Mouse (Mus musculus) megakaryocyte, embryonic 14.5 days (primary cell): Measurements from ENCODE around the gene Nrxn2.

Source experiments
- FLI1 ChIP-seq: IDR thresholded peaks from 2 replicates; pipeline ENCODE4 v1.6.1; 2012; ENCODE audit warnings: low read length, inconsistent platforms, mixed read lengths
- GATA1 ChIP-seq: IDR thresholded peaks from 3 replicates; pipeline ENCODE4 v1.6.1; 2012; ENCODE audit warnings: mixed read lengths, low read length, inconsistent platforms, borderline replicate concordance

DNA sequence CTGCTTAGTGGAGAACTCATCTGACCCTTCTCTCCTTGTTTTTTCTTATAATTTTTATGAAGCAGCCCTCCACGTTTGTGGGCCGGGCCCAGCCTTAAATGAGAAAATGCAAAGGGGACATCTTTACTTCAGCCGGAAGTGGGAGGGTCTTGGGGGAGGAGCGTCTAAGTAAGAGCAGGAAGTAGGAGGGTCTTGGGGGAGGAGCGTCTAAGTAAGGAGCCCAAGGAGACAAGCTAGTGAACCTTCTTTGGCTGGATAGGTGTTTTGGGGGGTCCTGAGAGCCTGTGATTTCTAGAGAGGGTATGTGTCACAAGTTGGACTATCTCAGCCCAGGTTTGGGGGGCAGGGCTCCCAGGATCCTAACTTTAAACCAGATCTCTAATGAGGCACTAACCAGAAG is 96.9 kb downstream of the Nrxn2 start:
- no peak for TF ChIP-seq GATA1
- no peak for TF ChIP-seq FLI1
